Mouse (Mus musculus): ENCODE data around the gene Nipal4.

Gene Nipal4

GRCm38 (mm10) chr11:46114221-46114620, 52.1 kb downstream of the Nipal4 start:
- no peak for DNase-seq

DNA sequence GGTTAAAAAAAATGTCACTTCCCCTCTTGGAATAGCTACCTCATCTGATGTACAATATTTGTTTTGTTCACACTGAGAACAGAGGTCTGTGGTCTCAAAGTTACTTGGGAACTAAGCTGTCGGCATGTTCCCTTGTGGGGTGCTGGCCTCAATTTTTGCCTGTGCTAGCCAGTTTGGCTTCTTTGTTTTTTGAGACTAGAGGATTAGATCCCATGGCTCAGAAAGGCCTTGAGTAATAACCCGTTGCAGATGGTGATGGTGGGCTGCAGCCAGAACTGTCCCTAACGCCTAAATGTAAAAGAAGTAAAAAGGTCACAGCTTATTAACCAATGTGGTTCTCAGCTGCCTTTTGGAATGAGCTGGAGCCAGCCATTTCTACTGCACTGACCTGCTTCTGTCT, 53.1 kb downstream of the Nipal4 start:
- no peak for DNase-seq

GRCm38 (mm10) chr11:46110945-46111287, 55.4 kb downstream of the Nipal4 start:
- DNase-seq: no peak

DNA sequence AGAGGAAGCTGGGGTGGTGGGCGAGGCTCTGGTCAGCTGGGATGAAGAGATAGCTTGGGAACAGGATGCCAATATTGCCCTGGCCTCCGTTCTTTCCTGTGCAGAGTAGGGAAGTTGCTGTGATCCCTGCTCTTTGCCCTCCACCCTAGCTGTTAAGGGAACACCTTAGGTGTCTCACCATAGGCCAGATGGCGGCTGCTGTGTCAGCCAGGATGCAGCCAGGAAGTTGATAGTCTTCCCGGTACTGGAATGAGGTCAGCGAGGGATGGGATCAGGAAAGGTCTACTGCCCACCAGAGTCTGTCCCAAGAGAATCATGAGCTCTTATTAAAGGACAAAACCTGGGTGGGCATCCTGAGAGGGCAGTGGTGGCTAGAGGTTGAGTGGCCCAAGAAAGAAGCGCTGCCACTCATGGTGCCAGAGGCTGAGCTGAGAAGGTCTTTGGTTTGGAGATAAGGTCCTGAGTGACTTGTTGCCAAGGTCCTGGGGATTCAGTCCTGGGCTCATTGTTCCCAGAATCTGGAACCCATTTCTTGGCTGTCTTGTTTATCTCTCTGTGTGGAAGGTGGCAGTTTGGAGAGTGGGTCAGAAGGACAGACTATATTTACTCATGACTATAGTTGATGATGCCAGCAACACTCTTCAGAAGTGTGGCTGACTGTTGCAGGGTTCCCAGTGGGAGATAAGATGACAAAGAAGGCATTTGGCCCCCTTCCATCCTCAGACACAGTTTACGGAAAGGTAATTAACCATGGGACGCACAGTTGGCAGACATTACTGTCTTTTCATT, 56.0 kb downstream of the Nipal4 start:
- no peak for DNase-seq

GRCm38 (mm10) chr11:46109206-46109605, 57.1 kb downstream of the Nipal4 start:
- peak; percentile 59 for DNase-seq

GRCm38 (mm10) chr11:46107046-46107445, 59.3 kb downstream of the Nipal4 start:
- no peak for DNase-seq

DNA sequence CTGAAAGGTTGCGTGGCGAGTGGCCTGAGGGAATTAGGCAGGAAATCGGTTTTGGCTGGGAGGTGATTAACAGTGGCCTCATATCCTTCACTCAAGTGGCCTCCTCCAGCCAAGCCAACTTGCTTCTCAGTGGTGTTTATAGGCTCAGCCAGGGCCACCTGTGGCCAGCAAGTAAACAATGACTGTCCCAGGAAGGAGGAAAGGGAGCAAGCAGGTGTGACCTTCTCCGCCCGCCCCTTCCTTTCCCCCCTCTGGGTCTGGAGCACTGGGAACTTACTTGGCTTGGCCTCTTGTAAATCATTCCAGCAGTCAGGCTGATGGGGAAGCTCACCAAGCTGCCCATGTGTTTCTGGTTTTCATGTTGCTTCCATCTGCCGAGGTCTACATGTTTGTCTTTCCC, 64.2 kb downstream of the Nipal4 start:
- DNase-seq: no peak
